21 mouse cellular contexts compared by ENCODE assay signal in genomic region chr17:81044356-81044755, GRCm38 (mm10). TPM values are rescaled to one million over a fixed set of nuclear protein-coding genes. Genes with fewer than 3 reads are reported as not detected.
A peak's percentile ranks its signal among the peaks of the same experiment; 100 is the strongest.
DNase-seq lines count a peak whose midpoint lies in the region; ATAC-seq and TF ChIP-seq lines count a peak whose summit lies in the region.
"Had no signal": no experiment of that assay in that cellular context is flagged by ENCODE, and none has a peak within 500 bp of the region (broad histone marks: within the 10 kb centered on the region; RNA-seq: fewer than 3 reads in every experiment).

No protein-coding gene starts in this region.

- H3K9ac ChIP-seq in forebrain, embryonic 15.5 days (replicated peaks): no peak overlapping the region
- no peak overlapping the region for H3K9ac ChIP-seq in forebrain, embryonic 12.5 days
- H3K9ac ChIP-seq in midbrain, embryonic 14.5 days (replicated peaks; ENCODE audit: low read length): no peak overlapping the region
- no peak overlapping the region for H3K9ac ChIP-seq in midbrain, embryonic 11.5 days (ENCODE audit: low read length)
- no peak overlapping the region for H3K9ac ChIP-seq in forebrain, postnatal 0 days
- no peak overlapping the region for H3K9ac ChIP-seq in heart, embryonic 11.5 days (ENCODE audit: low read depth, low read length)
- H3K9ac ChIP-seq: embryonic facial prominence, embryonic 12.5 days; embryonic facial prominence, embryonic 15.5 days; hindbrain, embryonic 12.5 days; hindbrain, embryonic 15.5 days had no signal

- no peak overlapping the region for H3K4me2 ChIP-seq in forebrain, embryonic 15.5 days (replicated peaks)
- no peak overlapping the region for H3K4me2 ChIP-seq in forebrain, embryonic 12.5 days
- H3K4me2 ChIP-seq in midbrain, embryonic 14.5 days (ENCODE audit: low read length): no peak overlapping the region
- no peak overlapping the region for H3K4me2 ChIP-seq in midbrain, embryonic 11.5 days
- H3K4me2 ChIP-seq in forebrain, postnatal 0 days (ENCODE audit: low read depth): no peak overlapping the region
- no peak overlapping the region for H3K4me2 ChIP-seq in heart, embryonic 11.5 days
- H3K4me2 ChIP-seq: embryonic facial prominence, embryonic 12.5 days; embryonic facial prominence, embryonic 15.5 days; hindbrain, embryonic 12.5 days; hindbrain, embryonic 15.5 days had no signal

- no peak for TF ChIP-seq POLR2A in brain, embryonic 14.5 days (IDR thresholded peaks at IDR 0.05; ENCODE audit: borderline replicate concordance, extremely low read depth, insufficient read depth, insufficient read length, poor library complexity, severe bottlenecking)

- 54% methylated on average over 3 of the region's 3 CpGs for WGBS in forebrain, embryonic 15.5 days
- WGBS in forebrain, embryonic 12.5 days: 73% methylated on average over 3 of the region's 3 CpGs
- WGBS in midbrain, embryonic 14.5 days: 65% methylated on average over 3 of the region's 3 CpGs
- WGBS in midbrain, embryonic 11.5 days: 92% methylated on average over 3 of the region's 3 CpGs
- 59% methylated on average over 3 of the region's 3 CpGs for WGBS in forebrain, postnatal 0 days
- 86% methylated on average over 3 of the region's 3 CpGs for WGBS in heart, embryonic 11.5 days (ENCODE audit: insufficient replicate concordance)

- ATAC-seq in forebrain, embryonic 15.5 days (replicated peaks): 0 out of 2 replicates have a peak, but pooled peaks have one; percentile 13
- ATAC-seq in forebrain, embryonic 12.5 days (ENCODE audit: low FRiP score): no peak
- ATAC-seq in midbrain, embryonic 14.5 days (ENCODE audit: low FRiP score, low TSS enrichment): no peak
- ATAC-seq in midbrain, embryonic 11.5 days (ENCODE audit: low FRiP score): no peak
- ATAC-seq in forebrain, postnatal 0 days: peak; percentile 67
- ATAC-seq in heart, embryonic 11.5 days (replicated peaks; ENCODE audit: insufficient number of reproducible peaks, low FRiP score, low TSS enrichment): no peak
- ATAC-seq: intestine, postnatal 0 days had no signal

- no peak for TF ChIP-seq CTCF in brain, embryonic 14.5 days (IDR thresholded peaks at IDR 0.05; ENCODE audit: borderline replicate concordance, extremely low read depth, insufficient read depth, insufficient read length)
- TF ChIP-seq CTCF in forebrain, postnatal 0 days (IDR thresholded peaks at IDR 0.05; ENCODE audit: low read depth): no peak

- no peaks in the 10 kb centered on the region for H3K4me1 ChIP-seq in forebrain, embryonic 15.5 days
- no peaks in the 10 kb centered on the region for H3K4me1 ChIP-seq in forebrain, embryonic 12.5 days
- H3K4me1 ChIP-seq in midbrain, embryonic 14.5 days (ENCODE audit: control insufficient read depth, insufficient read depth, low read length): no peaks in the 10 kb centered on the region
- H3K4me1 ChIP-seq in midbrain, embryonic 11.5 days (ENCODE audit: control insufficient read depth, insufficient read depth, low read length): no peaks in the 10 kb centered on the region
- H3K4me1 ChIP-seq in forebrain, postnatal 0 days (ENCODE audit: insufficient read depth): no peaks in the 10 kb centered on the region
- H3K4me1 ChIP-seq in heart, embryonic 11.5 days (ENCODE audit: control insufficient read depth, insufficient read depth, low read length): peaks cover 10% of the 10 kb centered on the region; the same call in 1 of the 2 replicates
- H3K4me1 ChIP-seq: embryonic facial prominence, embryonic 15.5 days; hindbrain, embryonic 15.5 days had no signal

- H3K27me3 ChIP-seq in forebrain, embryonic 15.5 days: no peaks in the 10 kb centered on the region
- H3K27me3 ChIP-seq in forebrain, embryonic 12.5 days: no peaks in the 10 kb centered on the region
- H3K27me3 ChIP-seq in midbrain, embryonic 14.5 days (ENCODE audit: control insufficient read depth, insufficient read depth, low read length): no peaks in the 10 kb centered on the region
- H3K27me3 ChIP-seq in midbrain, embryonic 11.5 days (ENCODE audit: control insufficient read depth, insufficient read depth, low read length): no peaks in the 10 kb centered on the region
- no peaks in the 10 kb centered on the region for H3K27me3 ChIP-seq in forebrain, postnatal 0 days (ENCODE audit: insufficient read depth, low read length)
- no peaks in the 10 kb centered on the region for H3K27me3 ChIP-seq in heart, embryonic 11.5 days (ENCODE audit: control insufficient read depth, insufficient read depth, low read length)
- H3K27me3 ChIP-seq: embryonic facial prominence, embryonic 12.5 days; embryonic facial prominence, embryonic 15.5 days; hindbrain, embryonic 12.5 days; hindbrain, embryonic 15.5 days had no signal

- peaks cover 4% of the 10 kb centered on the region; the same call in 1 of the 2 replicates for H3K36me3 ChIP-seq in forebrain, embryonic 15.5 days
- peaks cover 27% of the 10 kb centered on the region; the same call in 1 of the 2 replicates for H3K36me3 ChIP-seq in forebrain, embryonic 12.5 days (replicated peaks)
- peaks cover 21% of the 10 kb centered on the region for H3K36me3 ChIP-seq in midbrain, embryonic 14.5 days (ENCODE audit: control insufficient read depth, insufficient read depth, low read length)
- H3K36me3 ChIP-seq in midbrain, embryonic 11.5 days (ENCODE audit: control insufficient read depth, insufficient read depth, low read length): no peaks in the 10 kb centered on the region
- peaks cover 6% of the 10 kb centered on the region; the same call in 1 of the 2 replicates for H3K36me3 ChIP-seq in forebrain, postnatal 0 days (ENCODE audit: insufficient read depth)
- peaks cover 3% of the 10 kb centered on the region; the same call in 1 of the 2 replicates for H3K36me3 ChIP-seq in heart, embryonic 11.5 days (ENCODE audit: control insufficient read depth, insufficient read depth, low read length)

- H3K9me3 ChIP-seq in forebrain, embryonic 15.5 days: no peaks in the 10 kb centered on the region
- H3K9me3 ChIP-seq in forebrain, embryonic 12.5 days: no peaks in the 10 kb centered on the region
- H3K9me3 ChIP-seq in midbrain, embryonic 14.5 days (ENCODE audit: control insufficient read depth, low read length): no peaks in the 10 kb centered on the region
- no peaks in the 10 kb centered on the region for H3K9me3 ChIP-seq in midbrain, embryonic 11.5 days (ENCODE audit: control insufficient read depth, low read length)
- no peaks in the 10 kb centered on the region for H3K9me3 ChIP-seq in forebrain, postnatal 0 days (ENCODE audit: low read length)
- no peaks in the 10 kb centered on the region for H3K9me3 ChIP-seq in heart, embryonic 11.5 days (replicated peaks; ENCODE audit: control insufficient read depth, low read length)
- H3K9me3 ChIP-seq: embryonic facial prominence, embryonic 12.5 days; embryonic facial prominence, embryonic 15.5 days; heart, embryonic 10.5 days; hindbrain, embryonic 12.5 days; hindbrain, embryonic 15.5 days had no signal

- DNase-seq in midbrain, embryonic 14.5 days: peak; percentile 12
- no peak for DNase-seq in midbrain, embryonic 11.5 days (ENCODE audit: low spot score, missing footprints)
- DNase-seq in brain, embryonic 14.5 days (ENCODE audit: low read depth): peak; percentile 62
- peak; percentile 15 for DNase-seq in forebrain, postnatal 0 days
- DNase-seq: adrenal gland, adult 2 months; adrenal gland, postnatal 14 days; cerebellum, adult 18-20 months; cerebellum, adult 9-10 months; cerebellum, postnatal 14 days; gastrocnemius, postnatal 36 days; heart, adult 2 months; kidney, adult 2 months had no signal

- H3K27ac ChIP-seq in forebrain, embryonic 15.5 days (replicated peaks): no peak overlapping the region
- H3K27ac ChIP-seq in forebrain, embryonic 12.5 days: no peak overlapping the region
- no peak overlapping the region for H3K27ac ChIP-seq in midbrain, embryonic 14.5 days (replicated peaks; ENCODE audit: low read depth, low read length)
- H3K27ac ChIP-seq in midbrain, embryonic 11.5 days (ENCODE audit: low read depth, low read length): no peak overlapping the region
- peak overlapping the region; percentile 21; the same call in 1 of the 2 replicates for H3K27ac ChIP-seq in forebrain, postnatal 0 days (ENCODE audit: low read depth, low read length)
- H3K27ac ChIP-seq in heart, embryonic 11.5 days (ENCODE audit: low read depth, low read length): no peak overlapping the region
- H3K27ac ChIP-seq: embryonic facial prominence, embryonic 12.5 days; embryonic facial prominence, embryonic 15.5 days; heart, adult 2 months; heart, embryonic 10.5 days; hindbrain, embryonic 12.5 days; hindbrain, embryonic 15.5 days had no signal

- H3K4me3 ChIP-seq in forebrain, embryonic 15.5 days: no peak overlapping the region
- H3K4me3 ChIP-seq in forebrain, embryonic 12.5 days (replicated peaks): no peak overlapping the region
- no peak overlapping the region for H3K4me3 ChIP-seq in midbrain, embryonic 14.5 days (replicated peaks; ENCODE audit: low read depth, low read length)
- no peak overlapping the region for H3K4me3 ChIP-seq in midbrain, embryonic 11.5 days (ENCODE audit: low read depth, low read length)
- no peak overlapping the region for H3K4me3 ChIP-seq in forebrain, postnatal 0 days (ENCODE audit: low read depth, low read length)
- no peak overlapping the region for H3K4me3 ChIP-seq in heart, embryonic 11.5 days (ENCODE audit: low read depth, low read length)
- H3K4me3 ChIP-seq: embryonic facial prominence, embryonic 12.5 days; embryonic facial prominence, embryonic 15.5 days; heart, adult 2 months; heart, embryonic 10.5 days; hindbrain, embryonic 12.5 days; hindbrain, embryonic 15.5 days had no signal

RNA-seq across cellular contexts. Expression of gene Thumpd2, which starts 20.5 kb away (rescaled TPM):
- 11.4 TPM in 2 replicates for polyA plus RNA-seq in forebrain, embryonic 15.5 days (2015; fragmentation: Nextera tagmentation; extraction: Ambion mirVana)
- 15.0 and 15.5 TPM in 2 replicates for polyA plus RNA-seq in forebrain, embryonic 12.5 days (2016; fragmentation: Nextera tagmentation; extraction: Ambion mirVana)
- polyA plus RNA-seq in midbrain, embryonic 14.5 days (2014; fragmentation: Nextera tagmentation; extraction: Ambion mirVana): 7.6 and 9.1 TPM in 2 replicates
- 13.9 and 14.4 TPM in 2 replicates for polyA plus RNA-seq in midbrain, embryonic 11.5 days (2014; fragmentation: Nextera tagmentation; extraction: Ambion mirVana)
- 3.6 and 4.1 TPM in 2 replicates for polyA plus RNA-seq in brain, embryonic 14.5 days (2012; rRNA removed)
- 4.9 and 5.6 TPM in 2 replicates for total RNA-seq in forebrain, postnatal 0 days (2014; rRNA removed)
- polyA plus RNA-seq in forebrain, postnatal 0 days (2015; fragmentation: Nextera tagmentation; extraction: Ambion mirVana): 4.6 and 6.2 TPM in 2 replicates
- polyA plus RNA-seq in heart, embryonic 11.5 days (2014; fragmentation: Nextera tagmentation; extraction: Ambion mirVana): 11.0 and 12.0 TPM in 2 replicates

Comparison
In these comparisons a context has a peak if more than half of its experiments do, and no peak if none do; other contexts are left out.
1. ATAC-seq: peak in forebrain, embryonic 15.5 days (single experiment) and forebrain, postnatal 0 days (single experiment); none in forebrain, embryonic 12.5 days (single experiment), midbrain, embryonic 14.5 days (single experiment), midbrain, embryonic 11.5 days (single experiment) and heart, embryonic 11.5 days (single experiment).